Mouse (Mus musculus) heart, postnatal 36 days (tissue): ENCODE results near the gene Pcmt1. TPM values are rescaled to one million over a fixed set of nuclear protein-coding genes. Genes with fewer than 3 reads are reported as not detected.
"Not testable (repeated sequence)": the region's sequence is repeated elsewhere in the genome, so short reads cannot be mapped to it uniquely, and the experiment has no call there.

Experiments used
- DNase-seq, 2 experiments: peaks; one replicate each; pipeline ENCODE4 v3.0.0; 2021 to 2022
- intact Hi-C: fragments of 180-260 bp; cut with DNase I; formaldehyde crosslinking; loops from one replicate; pipeline ENCODE4 v1.15.1; 2025
- total RNA-seq, 2 experiments: library from RNA; stranded (reverse); gene quantifications; 2 replicates each; pipeline ENCODE4 v1.2.3; 2021

The Pcmt1 gene
- total RNA-seq, 2 experiments from 2014 or later, result 92.8 to 95.6 TPM

DNA sequence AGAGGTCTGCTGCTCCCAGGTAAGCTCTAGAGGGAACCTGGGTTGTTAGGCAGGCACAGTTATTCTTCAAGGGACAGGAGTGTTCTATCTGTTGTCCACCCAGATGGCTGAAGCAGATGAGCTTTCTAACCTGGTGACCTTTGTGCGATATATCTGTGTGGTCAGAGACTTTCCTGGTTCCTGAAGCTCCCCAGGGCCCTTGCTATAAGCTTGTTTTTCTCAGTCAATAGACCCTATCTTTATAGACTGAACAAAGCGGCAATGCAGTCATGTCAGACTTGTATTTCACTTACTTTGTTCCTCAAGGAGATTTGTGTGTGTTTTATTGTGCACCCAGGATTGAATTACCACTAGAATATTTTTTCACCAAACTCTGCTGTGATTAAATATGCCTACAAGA, 29.9 kb downstream of the Pcmt1 start:
- intact Hi-C loops, result no loop called here
- no peak for DNase-seq

DNA sequence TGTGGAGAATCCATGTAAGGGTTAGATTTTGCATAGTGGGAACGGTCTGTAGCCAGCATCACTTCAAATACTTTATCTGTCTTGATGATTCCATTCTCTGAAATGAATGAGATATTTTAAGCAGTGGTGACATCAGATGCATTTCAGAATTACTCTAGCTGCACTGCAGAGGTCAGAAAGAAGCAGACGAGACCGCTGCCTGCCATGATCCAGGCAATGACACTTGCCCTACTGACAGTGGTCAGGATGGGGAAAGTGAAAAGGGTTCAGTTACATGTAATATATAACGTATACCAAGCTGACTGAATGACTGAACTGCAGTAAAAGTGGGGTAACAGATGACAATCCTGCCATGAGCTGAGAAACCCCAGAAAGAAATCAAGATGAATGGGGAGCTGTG, 31.9 kb downstream of the Pcmt1 start:
- no peak for DNase-seq
- intact Hi-C loops, result no loop called here

DNA sequence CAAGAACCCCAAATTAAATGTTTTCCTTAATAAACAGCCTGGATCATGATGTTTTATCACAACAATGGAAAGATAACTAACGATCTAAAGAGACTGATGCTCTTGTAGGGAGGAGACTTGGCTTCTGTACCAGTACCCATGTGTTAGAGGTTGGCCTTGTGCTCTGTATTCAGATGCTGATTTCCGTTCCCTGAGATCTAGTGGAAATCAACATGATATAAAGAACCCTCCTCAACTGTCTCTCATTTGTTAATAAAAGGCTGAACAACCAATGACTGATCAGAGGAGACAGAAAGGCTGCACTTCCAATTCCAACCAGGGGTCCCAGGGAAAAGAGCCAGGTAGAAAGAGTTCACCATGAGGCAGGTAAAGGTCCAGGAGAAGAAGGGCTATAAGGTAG, 35.0 kb downstream of the Pcmt1 start:
- intact Hi-C loops, result no loop called here
- DNase-seq, result no peak

DNA sequence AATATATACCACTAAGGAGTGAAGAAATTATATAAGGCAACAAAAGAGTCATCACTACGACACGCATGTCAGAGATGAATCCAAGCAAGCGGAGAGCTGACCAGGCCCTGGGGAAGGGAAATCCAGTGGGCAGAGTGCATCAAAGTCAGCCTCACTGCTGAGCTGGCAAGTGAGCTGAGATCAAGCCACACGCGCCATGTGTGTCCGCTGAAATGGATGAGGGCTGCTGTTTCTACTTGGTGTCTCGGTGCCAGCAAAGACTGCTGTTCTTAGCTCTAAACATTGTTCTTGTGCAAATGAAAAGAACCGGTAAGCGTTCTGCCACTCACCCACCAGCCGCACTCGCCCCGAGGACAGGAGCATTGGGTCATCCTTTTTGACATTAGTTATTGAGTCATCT, 40.6 kb downstream of the Pcmt1 start:
- DNase-seq, result no peak
- intact Hi-C loops, result no loop called here

DNA sequence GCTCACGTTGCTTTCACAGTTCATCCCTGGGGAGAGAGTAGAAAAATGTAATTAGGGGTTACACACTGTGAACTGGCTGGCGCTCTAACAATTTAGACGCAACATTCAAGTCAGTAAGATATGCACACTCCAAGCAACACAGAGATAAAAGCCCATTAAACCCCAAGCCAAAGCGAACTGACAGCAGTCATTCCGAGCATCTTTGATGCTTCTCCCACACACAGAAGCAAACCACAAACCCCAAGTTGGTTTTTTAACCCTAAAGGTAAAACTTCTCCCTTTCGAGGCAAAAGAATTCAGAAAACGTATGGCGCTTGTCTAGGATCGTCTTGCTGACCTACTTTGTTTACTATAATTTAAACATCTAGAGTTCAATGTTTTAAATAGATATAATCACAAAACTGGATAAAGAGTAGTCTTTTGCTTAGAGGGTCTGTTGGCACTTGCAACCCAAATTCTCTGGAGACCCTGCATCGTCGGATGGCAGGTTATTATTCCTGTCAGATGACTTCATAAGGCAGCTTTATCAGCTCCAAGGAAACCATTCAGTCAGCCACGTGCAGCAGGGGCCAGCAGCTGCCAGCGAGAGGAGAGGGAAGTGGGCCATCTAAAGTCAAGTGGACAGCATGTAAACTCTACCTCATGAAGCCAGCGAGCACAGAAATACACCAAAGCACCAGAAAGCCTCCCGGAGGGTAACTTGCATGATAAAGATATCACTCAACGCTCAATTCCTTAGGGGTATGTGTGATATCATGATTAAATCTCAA, 49.8 kb downstream of the Pcmt1 start:
- intact Hi-C loops, result no loop called here
- no peak for DNase-seq

DNA sequence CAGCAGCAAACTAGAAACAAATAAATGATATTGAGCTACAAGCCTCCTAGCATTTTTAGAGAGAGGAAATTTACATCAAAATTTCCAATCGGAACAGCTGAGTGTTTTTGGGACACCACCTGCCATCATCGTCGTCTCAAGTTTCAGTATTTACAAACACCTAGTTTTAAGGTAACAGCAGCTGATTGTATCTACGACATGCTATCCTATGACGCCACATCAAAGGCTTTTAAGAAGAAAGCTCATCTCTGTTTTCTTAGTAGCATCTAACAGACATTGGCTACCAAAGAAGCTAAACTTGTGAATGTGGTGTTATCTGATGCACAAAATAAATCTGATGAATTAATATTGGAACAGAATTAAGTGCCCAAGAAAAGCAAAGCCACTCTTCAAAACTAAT, 50.6 kb downstream of the Pcmt1 start:
- DNase-seq, result no peak
- intact Hi-C loops, result no loop called here

DNA sequence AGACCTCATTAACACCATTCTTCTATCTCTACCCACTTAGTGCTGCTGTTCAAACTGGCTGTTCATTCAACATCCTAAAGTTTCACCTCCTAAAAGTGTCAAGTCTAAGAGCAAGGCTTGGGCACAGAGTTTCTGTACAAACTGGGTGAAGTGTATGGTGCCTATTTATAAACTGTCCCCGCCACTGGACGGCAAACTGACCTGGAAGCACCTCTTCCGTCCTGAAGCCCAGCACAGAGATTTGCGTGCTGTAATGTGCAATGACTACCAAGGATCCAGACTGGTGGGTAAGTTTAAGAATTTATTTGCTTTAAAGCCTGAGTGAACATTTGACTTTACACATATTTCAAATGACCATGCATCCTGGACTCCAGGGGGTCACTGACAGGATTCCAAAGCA, 51.8 kb downstream of the Pcmt1 start:
- intact Hi-C loops, result no loop called here
- DNase-seq, result peak in 1 of 2 experiments; percentile 16

DNA sequence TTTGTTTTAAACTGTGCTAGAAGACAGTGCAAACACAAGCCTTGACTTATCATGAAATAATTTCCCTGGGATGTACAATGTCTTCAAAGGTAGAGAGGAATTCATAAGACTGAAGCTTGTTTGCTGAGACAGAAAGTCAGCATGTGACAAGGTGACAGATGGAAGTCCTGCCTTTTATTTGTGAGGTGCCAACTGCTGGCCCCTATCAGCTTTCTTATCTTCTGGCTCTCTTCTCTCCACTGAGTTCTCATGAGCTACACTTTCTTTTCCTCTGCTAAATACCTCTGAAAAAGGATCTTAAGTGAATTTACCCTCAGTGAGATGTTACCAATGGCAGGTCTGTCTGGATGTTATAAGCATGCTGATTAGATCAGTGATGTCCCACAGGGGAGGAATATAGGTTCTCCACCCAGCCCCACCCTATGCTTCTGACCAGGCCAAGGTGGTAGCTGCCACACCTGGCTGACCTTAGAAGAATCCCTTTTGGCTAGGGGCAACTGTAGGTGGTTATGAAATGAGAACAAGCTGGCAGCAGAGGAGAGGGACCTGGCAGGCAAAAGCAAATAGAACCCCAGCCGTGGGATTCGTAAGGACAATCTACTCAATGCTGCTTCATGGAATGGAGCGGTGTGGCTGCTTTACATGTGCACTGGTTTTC, 56.9 kb downstream of the Pcmt1 start:
- intact Hi-C loops, result no loop called here
- DNase-seq, result no peak

DNA sequence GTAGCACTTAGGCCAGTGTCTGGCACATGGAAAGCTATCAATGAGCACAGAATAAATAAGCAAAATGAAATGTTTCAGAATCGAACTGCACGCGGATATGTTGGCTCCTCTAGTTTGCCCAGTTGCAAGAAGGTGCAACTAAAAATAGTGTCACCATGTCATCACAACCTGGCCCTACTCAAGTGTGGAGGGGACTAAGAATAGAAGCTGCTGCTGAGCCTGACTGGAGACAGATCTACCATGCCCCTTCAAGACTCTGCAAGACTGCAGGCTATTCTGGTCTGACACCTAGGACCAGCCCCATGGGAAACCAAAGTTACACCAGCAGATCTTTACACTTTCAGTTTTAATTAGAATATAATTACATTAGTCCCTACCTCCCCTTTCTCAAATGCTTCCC, 58.6 kb downstream of the Pcmt1 start:
- no peak for DNase-seq
- intact Hi-C loops, result no loop called here

DNA sequence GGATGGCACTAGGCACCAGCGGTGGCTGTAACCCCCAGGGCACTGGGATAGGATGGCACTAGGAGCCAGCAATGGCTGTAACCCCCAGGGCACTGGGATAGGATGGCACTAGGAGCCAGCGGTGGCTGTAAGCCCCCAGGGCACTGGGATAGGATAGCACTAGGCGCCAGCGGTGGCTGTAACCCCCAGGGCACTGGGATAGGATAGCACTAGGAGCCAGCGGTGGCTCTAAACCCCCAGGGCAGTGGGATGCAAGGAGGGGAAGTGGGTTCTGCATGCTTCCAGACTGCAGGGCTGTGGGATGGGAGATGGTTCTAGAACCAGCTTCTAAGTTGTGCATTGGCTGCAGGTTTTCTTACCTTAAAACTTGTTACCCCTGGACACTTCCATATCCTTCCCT, 60.2 kb downstream of the Pcmt1 start:
- DNase-seq, result no peak
- intact Hi-C loops, result no loop called here

DNA sequence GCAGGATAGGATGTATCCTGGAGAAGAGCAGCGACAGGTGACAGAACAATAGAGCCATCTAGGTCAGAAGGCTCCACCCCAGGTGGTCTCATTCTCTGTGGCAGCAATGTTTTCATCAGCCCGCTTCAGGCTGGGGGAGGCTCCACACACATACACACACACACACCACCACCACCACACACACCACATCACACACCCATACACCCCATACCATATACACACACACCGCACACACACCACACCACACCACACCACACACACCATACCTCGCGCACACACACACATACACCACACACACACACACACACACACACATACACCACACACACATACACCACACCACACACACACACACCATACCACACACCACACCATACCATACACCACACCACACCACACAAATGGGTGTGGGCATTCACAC, 61.1 kb downstream of the Pcmt1 start:
- DNase-seq, result no peak
- intact Hi-C loops, result no loop called here

DNA sequence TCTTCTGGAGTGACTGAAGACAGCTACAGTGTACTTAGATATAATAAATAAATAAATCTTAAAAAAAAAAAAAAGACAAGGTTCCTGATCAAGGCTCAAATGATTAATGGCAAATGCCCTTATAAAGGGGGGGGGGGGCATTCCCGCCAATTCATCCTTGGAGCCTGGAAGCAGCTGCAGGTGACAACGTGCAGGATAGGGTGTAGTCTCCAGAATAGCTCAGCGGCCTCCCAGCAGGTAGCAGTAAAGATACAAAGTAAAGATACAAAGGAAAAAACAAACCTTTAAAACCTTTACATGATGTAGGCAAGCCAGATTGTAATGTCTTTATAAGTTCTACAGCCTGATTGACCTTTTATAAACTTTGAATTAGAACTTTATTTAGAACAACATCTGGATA, 63.4 kb downstream of the Pcmt1 start:
- intact Hi-C loops, result not testable (repeated sequence)

DNA sequence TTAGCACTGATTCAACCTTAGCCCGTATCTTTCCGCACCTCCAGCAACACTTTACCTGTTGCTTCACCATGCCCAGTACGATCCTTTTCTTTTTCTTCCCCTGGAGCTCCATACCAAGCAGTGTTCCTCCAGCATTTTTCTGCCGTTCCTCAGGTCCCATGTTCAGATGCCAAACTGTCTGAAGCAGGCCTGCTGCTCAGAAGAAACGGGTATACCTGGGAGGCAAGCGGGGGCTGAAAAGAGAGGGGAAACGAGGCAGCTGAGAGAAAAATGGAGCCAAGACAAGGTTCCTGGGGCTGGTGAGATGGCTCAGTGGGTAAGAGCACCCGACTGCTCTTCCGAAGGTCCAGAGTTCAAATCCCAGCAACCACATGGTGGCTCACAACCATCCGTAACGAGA, 63.8 kb downstream of the Pcmt1 start:
- intact Hi-C loops, DNase-seq: not testable (repeated sequence)

More for the DNA sequence above, 63.4 kb downstream of the Pcmt1 start:
- not testable (repeated sequence) for DNase-seq

DNA sequence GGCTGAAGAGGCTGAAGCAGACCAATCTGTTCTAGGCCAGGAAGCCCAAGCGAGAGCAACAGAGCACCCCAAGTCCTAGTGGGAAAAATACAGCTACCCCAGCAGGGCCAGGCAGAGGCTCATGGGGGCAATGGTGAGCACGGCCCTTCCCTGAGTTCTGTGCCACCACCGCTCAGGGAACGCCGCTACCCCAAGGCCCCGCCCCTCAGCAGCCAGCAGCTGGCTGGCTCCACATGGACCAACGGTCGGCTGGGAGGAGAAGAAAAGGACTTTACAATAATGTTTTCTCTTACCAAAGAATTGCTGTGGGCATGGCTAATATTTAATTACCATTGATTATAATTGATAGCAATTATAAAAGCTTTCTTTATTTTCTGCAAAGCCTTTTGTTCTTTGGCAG, 66.1 kb downstream of the Pcmt1 start:
- no peak for DNase-seq
- intact Hi-C loops, result no loop called here

DNA sequence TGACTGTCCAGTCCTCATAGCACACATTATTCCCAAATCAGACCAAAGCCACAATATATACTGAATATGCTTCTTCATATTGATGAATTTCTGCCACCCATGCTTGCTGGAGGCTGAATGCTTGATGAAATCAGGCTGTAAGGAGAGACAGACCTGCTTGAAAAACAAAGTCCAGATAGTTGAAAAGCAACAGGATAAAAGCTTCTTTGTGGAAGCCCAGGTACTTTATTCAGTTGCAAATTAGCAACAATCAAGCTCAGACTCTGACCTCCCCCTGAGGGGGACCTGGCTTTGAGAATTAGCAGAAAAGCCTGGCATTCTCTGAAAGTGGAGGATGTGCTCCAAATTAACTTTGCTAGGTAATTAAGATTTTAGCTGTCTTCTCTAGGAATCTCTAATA, 68.7 kb downstream of the Pcmt1 start:
- DNase-seq, intact Hi-C loops: not testable (repeated sequence)

DNA sequence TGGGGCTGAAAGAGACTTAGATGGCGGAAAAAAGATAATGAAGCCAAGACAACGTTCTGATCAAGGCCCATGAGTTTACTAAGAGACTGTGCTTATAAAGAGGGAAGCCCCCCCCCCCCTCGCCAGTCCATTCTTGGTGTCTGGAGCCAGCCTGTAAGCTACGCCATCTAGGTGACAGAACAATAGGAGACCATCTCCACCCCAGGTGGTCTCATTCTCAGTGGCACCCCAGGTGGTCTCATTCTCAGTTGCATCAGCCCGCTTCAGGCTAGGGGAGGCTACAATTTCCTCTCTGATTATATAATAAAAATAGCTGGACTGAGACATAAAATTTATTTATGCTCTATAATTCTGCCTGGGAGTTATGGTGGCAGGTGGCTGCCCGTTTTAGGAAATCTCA, 69.3 kb downstream of the Pcmt1 start:
- intact Hi-C loops, result no loop called here
- DNase-seq, result no peak

DNA sequence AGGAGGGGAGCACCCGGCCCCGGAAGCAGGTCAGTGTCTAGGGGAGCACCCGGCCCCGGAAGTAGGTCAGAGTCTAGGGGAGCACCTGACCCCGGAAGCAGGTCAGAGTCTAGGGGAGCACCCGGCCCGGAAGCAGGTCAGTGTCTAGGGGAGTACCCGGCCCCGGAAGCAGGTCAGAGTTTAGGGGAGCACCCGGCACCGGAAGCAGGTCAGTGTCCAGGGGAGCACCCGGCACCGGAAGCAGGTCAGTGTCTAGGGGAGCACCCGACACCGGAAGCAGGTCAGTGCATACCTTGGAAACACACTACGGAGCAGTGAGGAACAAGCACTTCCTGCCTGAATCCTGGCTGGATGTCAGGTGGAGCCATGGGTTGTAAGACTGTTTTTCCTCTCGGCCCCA, 72.3 kb downstream of the Pcmt1 start:
- no peak for DNase-seq
- intact Hi-C loops, result no loop called here

DNA sequence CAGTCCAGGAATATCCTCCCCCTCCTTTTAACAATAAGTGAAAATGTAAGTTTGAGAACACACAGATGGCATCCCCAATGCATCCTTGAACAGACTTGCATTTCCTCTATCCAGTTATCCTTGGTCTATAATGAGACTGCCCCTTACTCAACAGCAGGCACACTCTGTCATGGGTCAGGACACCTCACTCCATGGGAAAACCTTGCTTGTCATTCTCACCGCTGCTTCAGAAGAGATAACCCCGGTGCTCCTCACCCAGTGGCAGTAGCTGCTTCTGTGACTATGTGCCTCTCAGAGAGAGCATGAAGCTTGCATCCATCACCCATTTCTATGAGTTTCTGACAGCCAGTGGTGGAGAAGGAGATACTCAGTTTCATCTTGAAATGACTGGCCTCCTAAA, 74.5 kb downstream of the Pcmt1 start:
- no peak for DNase-seq
- intact Hi-C loops, result no loop called here

DNA sequence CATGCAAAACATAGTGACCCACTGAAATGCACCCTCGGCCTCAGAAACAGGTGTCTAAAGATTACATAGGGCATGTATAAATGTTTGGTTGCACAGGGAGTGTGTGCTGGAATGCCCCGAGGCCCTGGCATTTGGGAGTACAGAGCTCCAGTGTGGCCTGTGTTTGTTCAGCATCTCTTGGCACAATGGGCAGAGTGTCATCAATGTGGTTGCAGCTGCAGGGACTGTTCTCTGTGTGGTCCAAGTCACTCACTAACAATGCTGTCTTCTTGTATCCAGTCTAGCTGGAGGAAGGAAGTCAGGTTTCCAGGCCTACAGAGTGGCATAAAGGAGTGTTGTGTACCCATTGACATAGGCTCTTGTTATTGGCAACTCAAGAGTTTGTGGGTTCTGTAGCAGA, 75.8 kb downstream of the Pcmt1 start:
- no peak for DNase-seq
- intact Hi-C loops, result no loop called here

DNA sequence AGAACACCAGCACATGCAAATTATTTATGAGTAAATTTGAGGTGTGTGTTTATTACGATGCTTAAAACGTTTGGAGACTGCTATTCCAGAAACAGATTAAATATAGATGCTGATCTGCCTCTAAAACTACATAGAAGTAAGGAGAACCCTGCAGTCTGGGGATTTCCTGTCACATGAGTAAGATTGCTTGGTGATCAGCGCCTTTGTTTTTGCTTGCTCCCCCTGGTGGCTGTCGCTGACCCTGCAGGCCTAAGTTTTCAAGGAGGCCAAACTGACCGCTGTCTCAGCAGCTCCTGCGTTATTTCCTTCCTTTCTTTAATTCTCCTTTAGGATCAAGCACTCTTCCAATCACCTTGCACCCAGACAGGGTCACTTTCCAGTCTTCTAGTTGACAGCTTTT, 80.3 kb downstream of the Pcmt1 start:
- intact Hi-C loops, result loop anchor here (1.0 to 2.0 kb wide), 2 partner anchors 130 to 268 kb away; no protein-coding TSS in a partner anchor

DNA sequence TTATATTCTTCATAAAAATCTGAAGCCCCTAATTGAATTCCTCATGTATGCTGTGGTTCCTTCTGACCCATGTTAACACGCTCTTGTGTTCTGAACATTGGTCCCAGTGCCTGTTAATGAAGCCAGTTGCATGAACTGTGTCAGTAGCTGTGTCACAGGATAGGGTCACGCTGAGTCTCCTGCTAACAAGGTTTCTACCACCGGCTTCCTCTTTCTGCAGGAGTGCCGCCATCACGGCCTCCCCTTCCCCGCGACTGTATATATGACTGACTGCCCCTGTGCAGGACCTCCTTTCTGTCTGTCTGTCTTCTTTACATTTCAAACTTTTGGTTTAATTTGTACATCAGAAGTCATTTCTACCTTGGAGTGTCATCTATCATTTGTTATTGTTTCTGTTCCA, 82.8 kb downstream of the Pcmt1 start:
- intact Hi-C loops, result no loop called here
- no peak for DNase-seq

More for the DNA sequence above, 80.3 kb downstream of the Pcmt1 start:
- peak; percentile 75 to 84 for DNase-seq

DNA sequence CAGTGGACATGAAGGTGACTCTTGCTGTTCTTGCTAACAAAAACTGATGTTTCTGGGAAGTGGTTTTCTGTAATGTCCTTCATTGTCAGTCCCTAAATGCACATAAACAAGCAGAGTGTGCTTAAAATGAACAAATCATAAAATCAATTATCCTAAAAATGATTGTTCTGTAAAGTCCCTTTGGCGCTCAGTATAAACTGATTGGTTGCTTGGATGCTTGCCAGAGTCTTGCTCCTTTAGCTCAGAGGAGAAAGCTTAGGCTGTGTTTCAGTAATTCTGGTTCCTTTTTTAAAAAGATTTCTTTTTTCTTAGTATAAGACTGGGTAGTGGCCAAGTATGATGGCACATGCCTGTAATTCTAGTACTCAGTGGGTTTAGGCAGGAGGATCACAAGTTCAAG, 84.7 kb downstream of the Pcmt1 start:
- no peak for DNase-seq
- intact Hi-C loops, result no loop called here
